Mouse (Mus musculus) embryonic facial prominence, embryonic 11.5 days (tissue): ENCODE measurements around the gene Hoxa5. TPM values are rescaled to one million over a fixed set of nuclear protein-coding genes. Genes with fewer than 3 reads are reported as not detected.

Experiments
- ATAC-seq: fragments of 200-750 bp; cut with Nextera tagmentation; replicated peaks from 2 replicates; pipeline ENCODE4 v1.8.0; 2017; ENCODE audit warnings: low read depth; ENCODE audit not compliant: insufficient number of reproducible peaks, low FRiP score, low TSS enrichment
- DNase-seq: peaks from one replicate; pipeline ENCODE4 v3.0.0-alpha.2; 2015; ENCODE audit warnings: low spot score
- H3K27ac ChIP-seq: fragments of 300-500 bp; sonication (generic); replicated peaks from 2 replicates; pipeline ENCODE4 v1.5.1; 2014; ENCODE audit warnings: mild to moderate bottlenecking, low read depth, low read length, control low read depth
- H3K27me3 ChIP-seq: fragments of 300-500 bp; sonication (generic); 2 replicates; pipeline ENCODE4 v1.6.1; 2014; ENCODE audit warnings: mild to moderate bottlenecking, low read length, moderate library complexity, mixed read lengths; ENCODE audit not compliant: control insufficient read depth, insufficient read depth
- H3K36me3 ChIP-seq: fragments of 300-500 bp; sonication (generic); replicated peaks from 2 replicates; pipeline ENCODE4 v1.6.1; 2014; ENCODE audit warnings: low read depth, mild to moderate bottlenecking, low read length, moderate library complexity, mixed read lengths; ENCODE audit not compliant: control insufficient read depth, insufficient read depth
- H3K4me1 ChIP-seq: fragments of 300-500 bp; sonication (generic); 2 replicates; pipeline ENCODE4 v1.6.1; 2014; ENCODE audit warnings: low read length, mixed read lengths; ENCODE audit not compliant: control insufficient read depth, insufficient read depth
- H3K4me2 ChIP-seq: fragments of 300-500 bp; sonication (generic); 2 replicates; pipeline ENCODE4 v1.6.1; 2014; ENCODE audit warnings: low read depth, mild to moderate bottlenecking, control low read depth, low read length, moderate library complexity
- H3K4me3 ChIP-seq: fragments of 300-500 bp; sonication (generic); 2 replicates; pipeline ENCODE4 v1.5.1; 2014; ENCODE audit warnings: low read depth, low read length, control low read depth
- H3K9ac ChIP-seq: fragments of 300-500 bp; sonication (generic); replicated peaks from 2 replicates; pipeline ENCODE4 v1.6.1; 2014; ENCODE audit warnings: mild to moderate bottlenecking, control low read depth, low read length
- H3K9me3 ChIP-seq: fragments of 300-500 bp; sonication (generic); replicated peaks from 2 replicates; pipeline ENCODE4 v1.6.1; 2016; ENCODE audit warnings: mild to moderate bottlenecking, low read length, inconsistent platforms, mixed read lengths; ENCODE audit not compliant: control insufficient read depth
- WGBS: fragments of 180-500 bp; shearing (Covaris S2); extraction: QIAGEN DNeasy Blood & Tissue Kit; methylation state at CpG from one replicate; pipeline ENCODE4 v1.1.7; 2014; 5-methylcytosine and 5-hydroxymethylcytosine counted together
- polyA plus RNA-seq: library from polyadenylated mRNA; unstranded; fragments of >200 nt; fragmentation: Nextera tagmentation; extraction: Ambion mirVana; gene quantifications from 2 replicates; pipeline ENCODE4 v1.2.1, GENCODE M21; 2014

Gene Hoxa5
- polyA plus RNA-seq, 1 experiment from 2014 or later: 0.39 TPM

DNA sequence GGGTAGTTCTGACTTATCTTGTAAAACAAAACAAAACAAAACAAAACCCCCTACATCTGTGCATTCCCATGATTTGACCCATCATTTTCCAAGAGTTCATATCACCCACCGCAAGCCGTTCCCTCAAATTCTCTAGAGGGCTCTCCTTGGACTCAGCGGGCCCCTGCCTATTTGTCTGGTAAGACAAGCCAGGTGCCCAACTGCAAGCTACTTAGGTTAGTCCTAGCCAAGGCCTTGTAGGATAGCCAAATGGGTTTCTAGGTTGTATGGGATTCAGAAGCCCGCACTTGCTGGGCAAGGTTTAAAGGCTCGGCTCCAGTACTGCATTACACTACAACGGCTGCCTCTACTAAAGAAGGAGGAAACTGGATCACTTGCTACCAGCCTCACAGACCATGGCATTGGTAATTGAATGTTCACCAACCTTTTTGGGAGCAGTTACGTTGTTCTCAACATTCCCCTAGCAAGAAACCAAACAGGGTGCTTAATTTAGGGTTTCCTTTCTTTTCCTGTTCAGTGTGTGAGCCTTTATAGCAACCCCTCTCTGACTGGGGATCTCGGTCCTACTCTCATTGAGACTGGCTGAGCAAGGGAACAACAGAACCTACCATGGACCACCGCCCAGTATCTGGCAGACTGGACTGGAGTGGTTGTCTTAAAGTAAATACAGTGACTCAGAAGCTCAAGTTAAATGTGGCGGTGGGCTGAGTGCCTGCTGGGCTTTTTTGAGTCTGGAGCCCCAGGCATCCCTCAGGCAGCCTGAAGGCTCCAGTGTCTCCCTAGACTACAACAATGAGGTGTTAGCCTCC, 33.2 kb upstream of the Hoxa5 start:
- H3K4me3 ChIP-seq: no peak overlapping the region
- no peak overlapping the region for H3K9ac ChIP-seq
- WGBS: 6% methylated on average over 10 of the region's 10 CpGs
- no peak overlapping the region for H3K27ac ChIP-seq
- ATAC-seq: no peak
- DNase-seq: no peak
- no peaks in the 10 kb centered on the region for H3K9me3 ChIP-seq
- H3K36me3 ChIP-seq: no peaks in the 10 kb centered on the region
- peaks cover 93% of the 10 kb centered on the region for H3K27me3 ChIP-seq
- H3K4me1 ChIP-seq: 0 out of 2 replicates have a peak, but pooled peaks cover 3% of the 10 kb centered on the region
- H3K4me2 ChIP-seq: no peak overlapping the region

DNA sequence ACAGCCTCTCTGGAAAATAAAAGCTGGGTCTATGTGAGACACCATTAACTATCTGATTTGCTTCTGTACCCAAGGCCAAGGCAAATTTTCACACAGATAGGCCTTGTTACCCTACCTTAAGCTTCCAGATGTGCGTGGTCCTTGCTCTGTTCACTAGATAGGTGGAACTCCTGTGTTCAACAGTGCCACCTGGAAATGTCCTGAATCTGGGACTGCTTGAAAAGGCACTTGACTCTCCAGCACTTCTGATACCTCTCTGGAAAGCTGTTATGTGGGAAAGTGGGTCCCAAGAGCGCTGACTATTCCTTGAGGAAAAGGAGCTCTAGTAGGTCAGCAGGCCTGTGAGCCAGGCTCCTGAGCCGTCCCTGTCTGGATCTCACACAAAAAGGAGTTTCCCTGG, 32.4 kb upstream of the Hoxa5 start:
- Histone ChIP-seq H3K4me1 (0 out of 2 replicates have a peak, but pooled peaks cover 3% of the 10 kb centered on the region), H3K4me2 (no peak overlapping the region), H3K27ac (no peak overlapping the region), H3K9ac (no peak overlapping the region), H3K27me3 (peaks cover 94% of the 10 kb centered on the region), H3K36me3 (no peaks in the 10 kb centered on the region), H3K4me3 (no peak overlapping the region), H3K9me3 (no peaks in the 10 kb centered on the region)
- DNase-seq (no peak), ATAC-seq (no peak)
- 2% methylated on average over 3 of the region's 3 CpGs for WGBS

DNA sequence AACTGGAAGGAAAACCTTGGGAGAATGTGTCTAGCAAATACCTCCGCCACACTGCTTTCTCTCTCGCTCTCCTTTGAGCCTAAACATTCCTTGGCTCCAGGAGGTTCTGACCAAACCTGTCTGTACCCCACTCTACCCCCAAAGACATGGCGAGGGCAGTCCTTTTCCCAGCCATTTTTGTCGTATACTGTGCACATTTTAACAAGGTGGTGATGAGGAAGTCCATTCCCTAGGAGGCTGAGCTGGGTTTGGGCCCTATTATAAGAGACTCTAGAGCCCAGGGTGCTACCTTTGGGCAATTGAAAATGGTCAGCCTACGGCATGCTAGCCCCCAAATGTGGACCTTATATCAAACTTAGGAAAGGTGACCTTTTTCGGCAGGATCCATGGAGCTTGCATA, 31.5 kb upstream of the Hoxa5 start:
- no peak overlapping the region for H3K9ac ChIP-seq
- no peak overlapping the region for H3K4me2 ChIP-seq
- no peaks in the 10 kb centered on the region for H3K9me3 ChIP-seq
- peaks cover 90% of the 10 kb centered on the region for H3K27me3 ChIP-seq
- no peaks in the 10 kb centered on the region for H3K36me3 ChIP-seq
- WGBS: 22% methylated on average over 6 of the region's 6 CpGs
- H3K27ac ChIP-seq: no peak overlapping the region
- ATAC-seq (no peak), DNase-seq (no peak)
- H3K4me1 ChIP-seq: 0 out of 2 replicates have a peak, but pooled peaks cover 3% of the 10 kb centered on the region
- H3K4me3 ChIP-seq: no peak overlapping the region

DNA sequence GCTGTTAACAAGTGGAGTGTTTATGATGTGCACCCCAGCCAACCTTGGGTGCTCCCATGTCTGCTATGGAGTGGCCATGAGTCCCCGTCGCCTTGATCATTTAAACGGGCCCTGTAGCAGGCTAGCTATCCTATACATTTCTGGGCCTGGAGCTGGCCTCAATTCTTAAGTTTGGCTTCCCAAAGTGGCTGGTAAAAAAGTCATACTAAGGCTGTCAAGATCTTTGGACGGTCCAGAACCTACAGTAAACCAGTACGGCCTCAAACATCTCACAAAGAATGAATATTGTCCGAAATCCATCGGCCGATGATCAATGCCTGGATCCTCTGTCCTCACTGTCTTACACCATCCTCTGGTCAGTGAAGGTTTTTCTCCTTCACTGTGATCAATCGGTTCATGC, 30.9 kb upstream of the Hoxa5 start:
- WGBS: 25% methylated on average over 9 of the region's 9 CpGs

DNA sequence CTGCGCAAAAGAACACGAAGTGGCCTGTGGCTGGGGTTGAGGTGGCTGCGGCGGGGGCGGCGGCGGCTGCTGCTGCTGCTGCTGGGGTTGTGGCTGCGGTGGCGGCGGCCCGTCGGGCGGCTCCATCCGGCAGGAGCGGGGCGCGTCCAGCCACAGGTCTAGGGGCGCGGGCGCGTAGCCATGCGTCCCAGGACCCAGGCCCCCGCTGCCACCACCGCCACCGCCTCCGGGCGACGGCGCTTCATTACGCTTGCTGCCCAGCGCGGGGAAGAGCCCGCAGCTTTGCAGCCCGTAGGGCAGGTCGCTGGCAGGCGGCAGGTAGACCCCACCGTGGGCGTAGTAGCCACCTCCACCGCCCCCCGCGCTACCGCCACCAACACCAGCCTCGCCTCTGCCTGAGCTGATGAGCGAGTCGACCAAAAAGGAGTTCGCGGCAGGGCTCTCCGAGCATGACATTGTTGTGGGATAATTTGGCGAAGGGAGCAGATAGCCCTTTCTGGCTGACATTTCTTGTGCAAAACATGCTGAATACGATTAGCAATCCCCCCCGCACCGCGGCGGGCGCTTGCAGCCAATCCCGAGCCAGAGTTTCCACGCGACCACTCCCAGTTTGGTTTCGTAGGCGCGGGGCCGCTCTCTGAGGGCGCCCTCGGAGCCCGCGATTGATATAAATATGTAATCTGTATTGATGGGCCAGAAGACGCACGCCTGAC, 30.2 kb upstream of the Hoxa5 start:
- no peaks in the 10 kb centered on the region for H3K4me1 ChIP-seq
- no peaks in the 10 kb centered on the region for H3K9me3 ChIP-seq
- H3K4me3 ChIP-seq: no peak overlapping the region
- WGBS: under 1% methylated on average over 60 of the region's 68 CpGs
- no peak overlapping the region for H3K4me2 ChIP-seq
- H3K27ac ChIP-seq: no peak overlapping the region
- peaks cover 90% of the 10 kb centered on the region for H3K27me3 ChIP-seq
- no peak for DNase-seq
- H3K9ac ChIP-seq: no peak overlapping the region
- H3K36me3 ChIP-seq: no peaks in the 10 kb centered on the region
- ATAC-seq: no peak

More for the DNA sequence above, 30.9 kb upstream of the Hoxa5 start:
- Histone ChIP-seq H3K9me3 (no peaks in the 10 kb centered on the region), H3K27me3 (peaks cover 90% of the 10 kb centered on the region), H3K36me3 (no peaks in the 10 kb centered on the region), H3K4me3 (no peak overlapping the region), H3K9ac (no peak overlapping the region), H3K4me1 (0 out of 2 replicates have a peak, but pooled peaks cover 3% of the 10 kb centered on the region), H3K27ac (no peak overlapping the region), H3K4me2 (no peak overlapping the region)
- no peak for DNase-seq
- no peak for ATAC-seq

DNA sequence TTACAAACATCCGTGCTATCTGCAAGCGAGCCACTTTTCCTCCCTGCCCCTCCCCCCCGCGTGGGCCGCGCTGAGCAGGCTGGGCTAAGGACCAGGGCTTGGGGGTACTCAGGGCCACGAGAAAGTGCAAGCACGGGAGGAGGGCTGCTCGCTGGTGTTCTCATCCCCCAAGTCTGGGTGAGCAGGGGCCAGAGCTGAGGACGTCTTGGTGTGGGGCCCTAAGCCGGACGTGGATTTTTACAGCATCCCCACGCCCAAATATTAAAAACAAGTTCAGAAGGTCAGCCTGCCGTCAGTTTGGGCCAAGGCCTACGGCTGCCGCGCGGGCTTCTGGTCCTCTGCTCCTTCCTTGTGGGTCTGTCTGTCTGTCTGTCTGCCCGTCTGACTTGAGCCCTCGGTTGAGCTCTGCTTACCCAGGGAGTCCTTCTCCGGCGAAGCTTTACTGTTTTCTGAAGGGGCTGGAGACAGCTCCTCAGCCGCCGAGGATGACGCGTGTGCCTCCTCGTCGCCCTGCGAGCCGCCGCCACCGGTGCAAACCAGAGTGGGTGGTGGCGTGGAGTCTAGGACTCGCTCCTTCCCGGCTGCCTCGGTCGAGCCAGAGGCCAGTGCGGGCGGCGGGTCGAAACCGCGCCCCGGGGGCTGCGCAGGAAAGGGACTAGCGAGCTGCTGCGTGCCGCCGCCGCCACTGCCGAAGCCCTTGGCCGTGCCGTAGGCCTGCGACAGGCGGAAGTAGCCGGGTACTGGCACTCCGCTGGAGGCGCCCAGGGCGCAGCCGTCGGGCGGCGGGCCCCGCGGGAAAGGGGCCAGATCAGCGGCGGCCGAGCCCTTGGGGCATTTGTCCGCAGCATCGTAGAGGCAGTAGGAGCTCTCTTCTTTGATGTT, 29.4 kb upstream of the Hoxa5 start:
- Histone ChIP-seq H3K9me3 (no peaks in the 10 kb centered on the region), H3K36me3 (no peaks in the 10 kb centered on the region), H3K4me3 (no peak overlapping the region), H3K9ac (no peak overlapping the region), H3K27ac (no peak overlapping the region), H3K27me3 (peaks cover 92% of the 10 kb centered on the region), H3K4me2 (no peak overlapping the region), H3K4me1 (no peaks in the 10 kb centered on the region)
- under 1% methylated on average over 64 of the region's 70 CpGs for WGBS
- DNase-seq (no peak), ATAC-seq (no peak)

DNA sequence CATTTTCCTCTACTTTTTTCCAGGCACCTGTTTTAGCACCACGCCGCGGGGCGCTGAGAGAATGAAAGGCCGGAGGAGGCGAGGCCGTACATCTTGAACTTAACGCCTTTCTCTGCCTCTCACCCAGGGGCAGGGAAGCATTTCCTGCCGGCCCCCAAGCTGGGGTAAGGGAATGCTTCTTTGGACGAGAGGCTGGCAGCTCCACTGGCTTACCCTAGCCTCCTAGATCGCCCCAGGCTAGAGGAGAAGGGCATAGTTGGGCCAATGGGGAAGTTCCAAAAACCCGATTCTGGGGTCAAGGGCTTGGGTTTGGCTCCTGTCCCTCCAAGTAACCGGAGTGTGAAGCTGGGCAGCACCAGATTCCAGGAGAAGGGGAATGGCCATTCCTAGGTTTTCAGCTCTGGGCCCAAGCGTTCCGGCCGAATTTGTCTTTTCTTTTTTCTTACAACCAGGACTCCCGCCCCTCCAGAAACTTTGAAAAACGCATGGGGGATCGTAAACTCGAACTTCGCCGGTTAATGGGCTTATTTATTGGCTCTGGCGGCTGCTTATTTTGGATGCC, 28.7 kb upstream of the Hoxa5 start:
- Histone ChIP-seq H3K9me3 (no peaks in the 10 kb centered on the region), H3K4me1 (no peaks in the 10 kb centered on the region), H3K27me3 (peaks cover 91% of the 10 kb centered on the region), H3K27ac (no peak overlapping the region), H3K9ac (no peak overlapping the region), H3K36me3 (no peaks in the 10 kb centered on the region), H3K4me3 (no peak overlapping the region), H3K4me2 (no peak overlapping the region)
- WGBS: 2% methylated on average over 23 of the region's 23 CpGs
- DNase-seq: no peak
- no peak for ATAC-seq
